Mouse (Mus musculus) forebrain, embryonic 15.5 days (tissue): ENCODE measurements around the gene Gsap. TPM values are rescaled to one million over a fixed set of nuclear protein-coding genes. Genes with fewer than 3 reads are reported as not detected.

Source experiments
- ATAC-seq: fragments of 200-750 bp; cut with Nextera tagmentation; replicated peaks from 2 replicates; pipeline ENCODE4 v1.8.0; 2017; ENCODE audit warnings: mild to moderate bottlenecking, moderate TSS enrichment, moderate library complexity
- H3K27ac ChIP-seq: fragments of 300-500 bp; sonication (generic); replicated peaks from 2 replicates; pipeline ENCODE4 v1.5.1; 2015; ENCODE audit warnings: mild to moderate bottlenecking, inconsistent platforms
- H3K27me3 ChIP-seq: fragments of 300-500 bp; sonication (generic); 2 replicates; pipeline ENCODE4 v1.6.1; 2015; ENCODE audit warnings: inconsistent platforms
- H3K36me3 ChIP-seq: fragments of 300-500 bp; sonication (generic); 2 replicates; pipeline ENCODE4 v1.6.1; 2015; ENCODE audit warnings: mild to moderate bottlenecking, inconsistent platforms
- H3K4me1 ChIP-seq: fragments of 300-500 bp; sonication (generic); 2 replicates; pipeline ENCODE4 v1.6.1; 2015; ENCODE audit warnings: inconsistent platforms
- H3K4me2 ChIP-seq: fragments of 300-500 bp; sonication (generic); replicated peaks from 2 replicates; pipeline ENCODE4 v1.6.1; 2015; ENCODE audit warnings: mild to moderate bottlenecking, inconsistent platforms
- H3K4me3 ChIP-seq: fragments of 300-500 bp; sonication (generic); 2 replicates; pipeline ENCODE4 v1.5.1; 2015; ENCODE audit warnings: mild to moderate bottlenecking, inconsistent platforms
- H3K9ac ChIP-seq: fragments of 300-500 bp; sonication (generic); replicated peaks from 2 replicates; pipeline ENCODE4 v1.6.1; 2015; ENCODE audit warnings: mild to moderate bottlenecking, inconsistent platforms
- H3K9me3 ChIP-seq: fragments of 300-500 bp; sonication (generic); 2 replicates; pipeline ENCODE4 v1.6.1; 2016; ENCODE audit warnings: inconsistent platforms
- WGBS: fragments of 180-500 bp; shearing (Covaris S2); methylation state at CpG from one replicate; pipeline ENCODE4 v1.1.7; 2015; ENCODE audit warnings: mixed read lengths; 5-methylcytosine and 5-hydroxymethylcytosine counted together
- polyA plus RNA-seq: library from polyadenylated mRNA; unstranded; fragments of >200 nt; fragmentation: Nextera tagmentation; extraction: Ambion mirVana; gene quantifications from 2 replicates; pipeline ENCODE4 v1.2.1, GENCODE M21; 2015

The Gsap gene
- polyA plus RNA-seq, 1 experiment from 2014 or later, result 11.8 TPM

- no peaks in the 10 kb centered on the region for H3K4me1 ChIP-seq
- H3K4me2 ChIP-seq, result no peak overlapping the region
- H3K9ac ChIP-seq, result no peak overlapping the region
- H3K27me3 ChIP-seq, result no peaks in the 10 kb centered on the region
- no peak overlapping the region for H3K4me3 ChIP-seq
- 82% methylated on average over 3 of the region's 3 CpGs for WGBS
- no peak overlapping the region for H3K27ac ChIP-seq
- no peaks in the 10 kb centered on the region for H3K36me3 ChIP-seq
- no peak for ATAC-seq
- no peaks in the 10 kb centered on the region for H3K9me3 ChIP-seq
Measured at GRCm38 (mm10) chr5:21358648-21359047, 172.6 kb downstream of the Gsap start.

- ATAC-seq, result no peak
- no peaks in the 10 kb centered on the region for H3K4me1 ChIP-seq
- no peaks in the 10 kb centered on the region for H3K36me3 ChIP-seq
- 86% methylated on average over 3 of the region's 3 CpGs for WGBS
- no peaks in the 10 kb centered on the region for H3K27me3 ChIP-seq
- no peak overlapping the region for H3K4me2 ChIP-seq
- H3K9ac ChIP-seq, result no peak overlapping the region
- no peak overlapping the region for H3K27ac ChIP-seq
- H3K4me3 ChIP-seq, result no peak overlapping the region
- no peaks in the 10 kb centered on the region for H3K9me3 ChIP-seq
Measured at GRCm38 (mm10) chr5:21363343-21363742, 177.3 kb downstream of the Gsap start.

Other genes with a start within 250 kb of the Gsap start
- 5.5 and 5.9 TPM in 2 replicates for gene Rsbn1l, start 229.9 kb upstream of the Gsap start, polyA plus RNA-seq
- gene Ptpn12, start 130.3 kb upstream of the Gsap start, polyA plus RNA-seq, result 28.4 and 29.2 TPM in 2 replicates
- 1.2 and 1.5 TPM in 2 replicates for gene Fgl2, start 186.4 kb downstream of the Gsap start, polyA plus RNA-seq
- 0.33 and 1.4 TPM in 2 replicates for gene Ccdc146, start 238.4 kb downstream of the Gsap start, polyA plus RNA-seq
- gene Fam185a, start 238.7 kb downstream of the Gsap start, polyA plus RNA-seq, result 7.2 and 8.3 TPM in 2 replicates